Mouse (Mus musculus): ENCODE results near the gene Pcbd2. TPM values are rescaled to one million over a fixed set of nuclear protein-coding genes. Genes with fewer than 3 reads are reported as not detected.

Pcbd2 gene
- polyA plus RNA-seq, 1 experiment: 32.2 TPM

DNA sequence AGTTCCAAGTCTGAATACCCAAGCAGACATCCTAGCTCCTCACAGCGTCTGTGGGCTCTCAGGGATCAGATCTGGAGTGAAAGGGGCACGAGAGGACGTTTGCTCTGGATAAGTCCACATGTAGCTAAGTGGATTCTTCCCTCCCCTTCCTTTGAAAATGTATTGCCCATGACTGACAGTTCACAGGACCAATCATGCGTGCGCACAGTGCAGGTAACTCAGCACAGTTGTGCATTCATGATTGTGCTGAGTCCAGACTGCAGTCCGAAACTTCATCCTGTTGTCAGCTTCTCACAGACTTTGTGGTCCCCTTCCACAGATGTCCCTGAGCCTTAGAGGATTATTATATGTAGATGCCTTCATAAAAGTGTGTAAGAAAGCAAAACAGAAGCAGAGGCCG, 47.2 kb downstream of the Pcbd2 start:
- Histone ChIP-seq H3K4me3 (ENCODE audit: insufficient read depth, low read length) (no peak overlapping the region), H3K4me1 (ENCODE audit: control insufficient read depth, insufficient read depth, low read length) (no peaks in the 10 kb centered on the region), H3K27ac (ENCODE audit: insufficient read depth, low read length) (no peak overlapping the region)
- no peak for TF ChIP-seq CTCF (IDR thresholded peaks at IDR 0.05; ENCODE audit: extremely low read depth, insufficient read depth, low read length)
- TF ChIP-seq POLR2A (IDR thresholded peaks at IDR 0.05; ENCODE audit: extremely low read depth, insufficient read depth, low read length): no peak

DNA sequence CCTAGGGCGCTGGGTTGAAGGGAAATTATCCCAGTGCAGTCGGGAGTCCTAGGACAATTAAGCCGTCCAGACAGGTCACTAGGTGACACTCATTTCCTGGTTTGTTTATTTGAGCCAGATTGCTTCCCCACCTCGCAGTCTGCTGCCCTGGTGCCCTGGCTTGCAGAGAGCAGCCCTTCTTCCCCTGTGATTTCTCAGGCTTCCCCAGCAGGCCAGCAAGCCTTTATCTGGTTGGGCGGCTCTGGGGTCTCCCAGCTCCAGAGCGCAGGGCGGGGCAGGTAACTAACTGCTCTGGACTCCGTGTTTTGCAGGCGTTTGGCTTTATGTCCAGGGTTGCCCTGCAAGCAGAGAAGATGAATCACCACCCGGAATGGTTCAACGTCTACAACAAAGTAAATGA, 47.9 kb downstream of the Pcbd2 start:
- no peak for TF ChIP-seq CTCF (IDR thresholded peaks at IDR 0.05; ENCODE audit: extremely low read depth, insufficient read depth, low read length)
- no peak overlapping the region for H3K27ac ChIP-seq (ENCODE audit: insufficient read depth, low read length)
- H3K4me3 ChIP-seq (ENCODE audit: insufficient read depth, low read length): no peak overlapping the region

DNA sequence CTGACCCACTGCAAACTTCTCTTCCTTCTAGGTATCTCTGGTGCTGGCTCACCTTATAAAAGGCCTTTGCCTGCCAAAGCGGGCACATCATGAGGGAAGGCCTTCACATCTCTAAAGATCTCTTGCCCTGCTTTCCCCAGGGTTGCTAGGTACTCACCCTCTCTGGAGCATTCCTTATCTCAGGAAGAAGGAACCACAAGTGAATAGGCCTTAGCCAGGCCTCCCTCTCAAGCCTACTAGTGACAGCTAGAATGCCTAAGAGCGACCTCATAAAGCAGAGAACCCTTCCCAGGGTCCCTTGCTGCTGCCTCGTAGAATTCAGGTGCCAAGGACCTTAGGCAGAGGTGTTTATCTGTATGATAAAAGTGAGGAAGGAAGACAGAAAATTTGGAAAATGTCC, 57.1 kb downstream of the Pcbd2 start, which contains the start of gene Catsper3:
Gene Catsper3 (plus strand): TSS at position 301 of the 400 bp plus-strand sequence.
- no peak within 1 kb of the TSS for H3K27ac ChIP-seq (ENCODE audit: insufficient read depth, low read length)
- no peaks in the 10 kb centered on the region for H3K4me1 ChIP-seq (ENCODE audit: control insufficient read depth, insufficient read depth, low read length)
- no peak for TF ChIP-seq CTCF (IDR thresholded peaks at IDR 0.05; ENCODE audit: extremely low read depth, insufficient read depth, low read length)
- no peak for TF ChIP-seq POLR2A (IDR thresholded peaks at IDR 0.05; ENCODE audit: extremely low read depth, insufficient read depth, low read length)
- H3K4me3 ChIP-seq (ENCODE audit: insufficient read depth, low read length): no peak within 1 kb of the TSS

More for the DNA sequence above, 47.9 kb downstream of the Pcbd2 start:
- no peaks in the 10 kb centered on the region for H3K4me1 ChIP-seq (ENCODE audit: control insufficient read depth, insufficient read depth, low read length)

DNA sequence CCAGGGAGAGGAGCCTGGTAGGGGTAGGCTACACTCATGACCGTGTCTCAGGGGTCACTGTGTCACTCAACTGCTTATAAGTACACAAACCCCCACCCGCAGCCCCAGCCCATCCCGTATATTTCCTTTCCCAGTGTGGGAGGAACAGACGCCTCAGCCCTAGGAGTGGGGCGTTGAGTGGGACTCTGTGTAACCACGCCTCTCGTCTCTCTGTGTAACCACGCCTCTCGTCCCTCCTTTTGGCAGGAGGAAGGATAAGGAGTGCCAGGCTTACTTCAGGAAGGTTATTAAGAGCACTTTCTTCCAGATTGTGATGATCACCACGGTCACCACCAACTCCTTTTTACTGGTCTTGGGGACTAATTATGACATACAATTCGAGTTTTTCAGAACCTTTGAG, 59.0 kb downstream of the Pcbd2 start:
- H3K4me3 ChIP-seq (ENCODE audit: insufficient read depth, low read length): no peak overlapping the region
- TF ChIP-seq CTCF (IDR thresholded peaks at IDR 0.05; ENCODE audit: extremely low read depth, insufficient read depth, low read length) (no peak), POLR2A (IDR thresholded peaks at IDR 0.05; ENCODE audit: extremely low read depth, insufficient read depth, low read length) (no peak)

DNA sequence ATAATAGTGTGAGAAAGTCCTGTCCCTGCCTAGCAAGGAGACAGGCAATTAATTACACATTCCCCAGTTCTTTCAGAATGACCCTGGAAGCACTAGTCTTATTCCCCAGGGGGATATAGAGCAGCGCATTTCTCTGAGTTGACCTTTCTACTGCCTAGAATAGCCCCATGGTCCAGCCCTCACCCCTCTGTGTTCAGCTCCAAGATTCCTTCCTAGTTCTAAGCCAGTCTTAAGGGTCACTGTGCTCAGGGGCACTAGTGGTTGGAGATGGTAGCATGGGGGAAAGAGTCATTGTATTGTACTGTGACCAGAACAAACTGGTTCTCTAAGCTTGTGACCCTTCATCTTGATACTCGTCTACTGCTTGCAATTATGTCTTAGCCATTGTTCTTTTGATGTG, 74.1 kb downstream of the Pcbd2 start:
- H3K4me1 ChIP-seq (ENCODE audit: control insufficient read depth, insufficient read depth, low read length): no peaks in the 10 kb centered on the region
- no peak overlapping the region for H3K27ac ChIP-seq (ENCODE audit: insufficient read depth, low read length)
- no peak for TF ChIP-seq CTCF (IDR thresholded peaks at IDR 0.05; ENCODE audit: extremely low read depth, insufficient read depth, low read length)
- no peak for TF ChIP-seq POLR2A (IDR thresholded peaks at IDR 0.05; ENCODE audit: extremely low read depth, insufficient read depth, low read length)
- no peak overlapping the region for H3K4me3 ChIP-seq (ENCODE audit: insufficient read depth, low read length)

More for the DNA sequence above, 59.0 kb downstream of the Pcbd2 start:
- Histone ChIP-seq H3K27ac (ENCODE audit: insufficient read depth, low read length) (no peak overlapping the region), H3K4me1 (ENCODE audit: control insufficient read depth, insufficient read depth, low read length) (no peaks in the 10 kb centered on the region)

DNA sequence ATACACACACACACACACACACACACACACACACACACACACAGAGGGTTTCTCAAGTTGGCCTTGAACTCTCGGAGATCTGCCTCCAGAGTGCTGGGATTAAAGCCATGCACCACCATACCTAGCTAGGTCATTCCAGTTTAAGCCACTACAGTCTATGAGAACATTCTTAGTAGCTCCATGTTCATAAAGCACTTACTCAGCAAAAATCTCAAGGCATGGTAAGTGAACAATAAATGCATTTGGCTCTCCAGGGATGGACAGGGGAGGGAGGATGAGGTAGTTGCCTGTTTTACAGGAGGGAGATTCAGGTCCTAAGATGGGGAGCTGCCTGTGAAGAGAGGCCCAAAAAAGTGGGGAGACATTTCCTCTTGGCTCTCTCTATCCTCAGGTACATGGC, 76.8 kb downstream of the Pcbd2 start:
- no peaks in the 10 kb centered on the region for H3K4me1 ChIP-seq (ENCODE audit: control insufficient read depth, insufficient read depth, low read length)
- no peak overlapping the region for H3K4me3 ChIP-seq (ENCODE audit: insufficient read depth, low read length)
- H3K27ac ChIP-seq (ENCODE audit: insufficient read depth, low read length): no peak overlapping the region
- TF ChIP-seq POLR2A (IDR thresholded peaks at IDR 0.05; ENCODE audit: extremely low read depth, insufficient read depth, low read length) (no peak), CTCF (IDR thresholded peaks at IDR 0.05; ENCODE audit: extremely low read depth, insufficient read depth, low read length) (no peak)

DNA sequence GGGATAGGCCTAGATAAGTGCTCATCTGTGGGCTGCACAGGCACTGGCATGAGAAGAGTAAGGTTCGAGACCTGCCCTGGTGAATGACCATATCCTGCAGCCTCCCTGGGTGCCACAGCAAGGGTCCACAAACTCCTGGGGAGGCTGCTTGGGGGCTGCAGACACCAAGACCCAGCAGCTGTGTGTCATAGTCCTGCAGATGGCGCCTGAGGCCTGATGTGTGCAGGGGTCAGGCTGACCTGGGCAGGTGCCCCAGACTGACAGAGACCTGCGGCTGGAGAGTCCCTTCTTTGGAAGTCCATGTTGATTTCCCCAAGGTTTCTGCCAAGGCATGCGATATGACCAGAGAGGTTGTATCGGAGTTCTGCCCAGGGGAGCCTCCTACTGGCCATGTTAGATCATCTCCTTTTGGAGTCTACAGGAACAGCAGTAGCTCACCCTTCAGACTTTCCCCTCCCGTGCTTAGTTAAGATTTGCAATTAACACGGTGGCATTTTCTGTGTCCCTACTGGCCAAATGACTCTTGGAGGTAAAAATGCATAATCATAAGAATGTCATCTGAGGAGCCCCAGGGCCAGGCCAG, 82.0 kb downstream of the Pcbd2 start:
- Histone ChIP-seq H3K4me3 (ENCODE audit: insufficient read depth, low read length) (no peak overlapping the region), H3K4me1 (ENCODE audit: control insufficient read depth, insufficient read depth, low read length) (no peaks in the 10 kb centered on the region), H3K27ac (ENCODE audit: insufficient read depth, low read length) (no peak overlapping the region)
- TF ChIP-seq POLR2A (IDR thresholded peaks at IDR 0.05; ENCODE audit: extremely low read depth, insufficient read depth, low read length) (no peak), CTCF (IDR thresholded peaks at IDR 0.05; ENCODE audit: extremely low read depth, insufficient read depth, low read length) (no peak)

DNA sequence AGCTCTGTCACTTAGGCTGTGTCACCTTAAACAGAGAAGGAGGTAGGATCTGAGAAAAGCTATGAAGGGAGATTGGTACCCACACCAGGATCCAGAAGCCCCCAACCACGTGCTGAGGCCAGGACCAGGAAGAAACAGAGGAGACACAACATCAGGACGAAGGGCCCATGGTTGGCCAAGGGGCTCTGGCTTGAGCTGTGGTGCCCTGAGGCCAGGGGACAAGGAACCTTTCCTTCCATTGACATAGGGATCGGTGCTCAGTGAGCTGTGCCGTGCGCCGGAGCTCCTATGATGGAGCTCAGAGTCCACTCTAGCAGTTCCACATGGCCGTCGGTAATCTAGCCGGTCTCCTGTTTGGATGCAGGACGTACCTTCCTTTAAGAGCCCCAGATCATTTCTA, 82.5 kb downstream of the Pcbd2 start:
- H3K27ac ChIP-seq (ENCODE audit: insufficient read depth, low read length): no peak overlapping the region
- H3K4me3 ChIP-seq (ENCODE audit: insufficient read depth, low read length): no peak overlapping the region
- TF ChIP-seq POLR2A (IDR thresholded peaks at IDR 0.05; ENCODE audit: extremely low read depth, insufficient read depth, low read length): no peak
- TF ChIP-seq CTCF (IDR thresholded peaks at IDR 0.05; ENCODE audit: extremely low read depth, insufficient read depth, low read length): no peak
- no peaks in the 10 kb centered on the region for H3K4me1 ChIP-seq (ENCODE audit: control insufficient read depth, insufficient read depth, low read length)

DNA sequence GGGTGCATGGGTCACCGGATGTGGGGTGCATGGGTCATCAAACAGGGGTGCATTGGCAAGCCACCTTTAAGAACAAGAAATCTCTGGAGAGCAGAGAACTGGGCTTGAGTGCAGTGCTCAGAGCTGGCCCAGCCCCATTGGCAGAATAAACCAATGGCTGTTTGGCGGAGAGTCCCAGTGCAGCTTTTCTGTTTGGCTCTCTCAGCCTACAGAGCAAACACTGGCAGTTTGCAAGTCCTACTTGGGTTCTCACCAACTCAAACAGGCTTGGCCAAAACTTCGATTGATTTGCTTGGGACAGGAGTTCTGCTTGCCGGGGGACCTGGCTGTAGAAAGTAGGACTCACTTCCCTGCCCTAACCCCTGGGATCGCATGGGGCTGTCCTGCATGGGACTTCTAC, 83.8 kb downstream of the Pcbd2 start:
- Histone ChIP-seq H3K4me3 (ENCODE audit: insufficient read depth, low read length) (no peak overlapping the region), H3K27ac (ENCODE audit: insufficient read depth, low read length) (no peak overlapping the region), H3K4me1 (ENCODE audit: control insufficient read depth, insufficient read depth, low read length) (no peaks in the 10 kb centered on the region)
- no peak for TF ChIP-seq POLR2A (IDR thresholded peaks at IDR 0.05; ENCODE audit: extremely low read depth, insufficient read depth, low read length)
- no peak for TF ChIP-seq CTCF (IDR thresholded peaks at IDR 0.05; ENCODE audit: extremely low read depth, insufficient read depth, low read length)

DNA sequence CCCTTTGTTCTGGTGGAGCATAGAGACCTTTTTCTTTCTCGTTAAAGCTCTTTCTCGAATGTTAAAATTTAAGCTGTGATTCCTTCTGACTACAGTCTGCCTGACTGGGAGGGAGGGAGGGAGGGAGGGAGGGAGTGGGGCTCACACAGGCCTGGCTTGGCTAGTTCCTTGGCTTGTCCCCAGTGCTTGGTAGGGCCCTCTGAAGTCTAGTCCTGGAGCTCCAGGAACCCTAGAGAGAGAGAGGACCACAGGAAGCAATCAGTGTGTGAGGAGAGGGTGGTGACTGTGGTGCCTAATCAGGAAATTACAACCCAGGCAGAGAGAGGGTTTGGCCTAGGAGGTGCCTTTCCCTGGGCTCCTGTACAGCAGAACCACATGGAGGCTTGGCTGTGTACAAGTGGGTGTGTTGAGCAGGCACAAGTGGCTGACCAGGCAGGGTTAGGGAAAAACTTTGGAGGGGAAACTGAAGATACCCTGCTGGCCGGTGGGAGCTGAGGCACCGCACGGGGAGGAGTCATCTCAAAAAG, 86.4 kb downstream of the Pcbd2 start:
- TF ChIP-seq POLR2A (IDR thresholded peaks at IDR 0.05; ENCODE audit: extremely low read depth, insufficient read depth, low read length): no peak
- TF ChIP-seq CTCF (IDR thresholded peaks at IDR 0.05; ENCODE audit: extremely low read depth, insufficient read depth, low read length): no peak
- Histone ChIP-seq H3K4me3 (ENCODE audit: insufficient read depth, low read length) (no peak overlapping the region), H3K27ac (ENCODE audit: insufficient read depth, low read length) (no peak overlapping the region), H3K4me1 (ENCODE audit: control insufficient read depth, insufficient read depth, low read length) (no peaks in the 10 kb centered on the region)
